Mouse (Mus musculus): ENCODE measurements around the gene Hoxd4. TPM values are rescaled to one million over a fixed set of nuclear protein-coding genes. Genes with fewer than 3 reads are reported as not detected.

The Hoxd4 gene
- total RNA-seq, 1 experiment: 0.94 TPM

DNA sequence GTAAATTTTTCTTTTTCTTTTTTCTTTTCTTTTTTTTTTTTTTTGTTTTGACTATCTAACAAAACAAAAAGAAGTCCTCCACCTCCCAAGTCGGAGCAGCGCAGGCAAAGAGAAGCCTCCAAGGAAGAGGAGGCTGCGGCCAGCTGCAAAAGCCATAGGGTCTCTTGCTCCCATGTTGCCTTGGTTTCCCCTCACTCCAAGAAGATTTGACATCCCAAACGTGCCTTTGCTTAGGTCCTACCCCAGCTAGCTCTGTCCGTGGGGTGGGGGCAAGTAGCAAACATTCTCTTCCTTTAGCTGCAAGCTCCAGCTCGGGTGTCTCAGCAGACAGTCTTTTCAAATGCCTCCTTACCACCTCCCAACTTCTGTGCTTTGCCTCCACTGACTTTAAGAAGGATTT is 22.0 kb downstream of the Hoxd4 start:
- in situ Hi-C loops (cut with MboI; ENCODE audit: low sequenced_read_pairs in 2 of 2, unreplicated experiment in 2 of 2): no loop called here
- no peak for DNase-seq (ENCODE audit: low read depth, low spot score)
- no peaks in the 10 kb centered on the region for H3K36me3 ChIP-seq (ENCODE audit: control insufficient read depth, insufficient read depth, low read length, poor library complexity, severe bottlenecking)
- no peaks in the 10 kb centered on the region for H3K9me3 ChIP-seq (ENCODE audit: control insufficient read depth, insufficient read depth, low read depth, low read length)
- no peak overlapping the region for H3K9ac ChIP-seq (ENCODE audit: insufficient read depth, low read depth, low read length, poor library complexity, severe bottlenecking)
- no peak overlapping the region for H3K4me3 ChIP-seq (ENCODE audit: insufficient read depth in 1 of 2, low read depth in 1 of 2, low read length in 2 of 2, poor library complexity in 1 of 2, severe bottlenecking in 1 of 2)
- H3K4me1 ChIP-seq (ENCODE audit: control insufficient read depth in 2 of 2, insufficient read depth in 2 of 2, low read length in 2 of 2, poor library complexity in 1 of 2): peaks cover 0 to 2% of the 10 kb centered on the region in 2 experiments; a peak in 1 of 4 replicates
- TF ChIP-seq HCFC1 (IDR thresholded peaks at IDR 0.05; ENCODE audit: borderline replicate concordance, insufficient read depth, low read length): no peak
- TF ChIP-seq MAFK (IDR thresholded peaks at IDR 0.05; ENCODE audit: insufficient read depth, low read depth, low read length): no peak
- no peak for TF ChIP-seq ZC3H11A (IDR thresholded peaks at IDR 0.05; ENCODE audit: borderline replicate concordance, low read depth, low read length)
- no peak for TF ChIP-seq CHD2 (IDR thresholded peaks at IDR 0.05; ENCODE audit: low read depth, low read length)
- no peak for TF ChIP-seq ZNF384 (IDR thresholded peaks at IDR 0.05; ENCODE audit: low read depth, low read length)
- H3K27ac ChIP-seq (ENCODE audit: insufficient read depth, low read depth, low read length, poor library complexity, severe bottlenecking): no peak overlapping the region

- in situ Hi-C loops (cut with MboI; ENCODE audit: low sequenced_read_pairs in 2 of 2, unreplicated experiment in 2 of 2): no loop called here
Observed at GRCm38 (mm10) chr2:74734451-74734850, 22.7 kb downstream of the Hoxd4 start.

GRCm38 (mm10) chr2:74734996-74735811 is 23.5 kb downstream of the Hoxd4 start:
- Histone ChIP-seq H3K4me1 (ENCODE audit: control insufficient read depth in 2 of 2, insufficient read depth in 2 of 2, low read length in 2 of 2, poor library complexity in 1 of 2) (peaks cover 0 to 2% of the 10 kb centered on the region in 2 experiments; a peak in 1 of 4 replicates), H3K4me3 (ENCODE audit: insufficient read depth in 1 of 2, low read depth in 1 of 2, low read length in 2 of 2, poor library complexity in 1 of 2, severe bottlenecking in 1 of 2) (no peak overlapping the region), H3K27ac (ENCODE audit: insufficient read depth, low read depth, low read length, poor library complexity, severe bottlenecking) (no peak overlapping the region), H3K9ac (ENCODE audit: insufficient read depth, low read depth, low read length, poor library complexity, severe bottlenecking) (no peak overlapping the region), H3K36me3 (ENCODE audit: control insufficient read depth, insufficient read depth, low read length, poor library complexity, severe bottlenecking) (no peaks in the 10 kb centered on the region), H3K9me3 (ENCODE audit: control insufficient read depth, insufficient read depth, low read depth, low read length) (no peaks in the 10 kb centered on the region)
- DNase-seq (ENCODE audit: low read depth, low spot score): no peak
- in situ Hi-C loops (cut with MboI; ENCODE audit: low sequenced_read_pairs in 2 of 2, unreplicated experiment in 2 of 2): loop anchor here in 1 of 2 experiments (5.0 kb wide), 1 partner anchor 43 kb away; the partner anchor contains the start of gene Hoxd10
- TF ChIP-seq HCFC1 (IDR thresholded peaks at IDR 0.05; ENCODE audit: borderline replicate concordance, insufficient read depth, low read length) (no peak), MAFK (IDR thresholded peaks at IDR 0.05; ENCODE audit: insufficient read depth, low read depth, low read length) (no peak), ZC3H11A (IDR thresholded peaks at IDR 0.05; ENCODE audit: borderline replicate concordance, low read depth, low read length) (no peak), ZNF384 (IDR thresholded peaks at IDR 0.05; ENCODE audit: low read depth, low read length) (no peak), CHD2 (IDR thresholded peaks at IDR 0.05; ENCODE audit: low read depth, low read length) (no peak)

More at GRCm38 (mm10) chr2:74734451-74734850, 22.7 kb downstream of the Hoxd4 start:
- H3K9me3 ChIP-seq (ENCODE audit: control insufficient read depth, insufficient read depth, low read depth, low read length): no peaks in the 10 kb centered on the region
- peaks cover 0 to 2% of the 10 kb centered on the region in 2 experiments; a peak in 1 of 4 replicates for H3K4me1 ChIP-seq (ENCODE audit: control insufficient read depth in 2 of 2, insufficient read depth in 2 of 2, low read length in 2 of 2, poor library complexity in 1 of 2)
- no peak overlapping the region for H3K27ac ChIP-seq (ENCODE audit: insufficient read depth, low read depth, low read length, poor library complexity, severe bottlenecking)
- TF ChIP-seq MAFK (IDR thresholded peaks at IDR 0.05; ENCODE audit: insufficient read depth, low read depth, low read length) (no peak), ZC3H11A (IDR thresholded peaks at IDR 0.05; ENCODE audit: borderline replicate concordance, low read depth, low read length) (no peak), CHD2 (IDR thresholded peaks at IDR 0.05; ENCODE audit: low read depth, low read length) (no peak), HCFC1 (IDR thresholded peaks at IDR 0.05; ENCODE audit: borderline replicate concordance, insufficient read depth, low read length) (no peak), ZNF384 (IDR thresholded peaks at IDR 0.05; ENCODE audit: low read depth, low read length) (no peak)
- H3K4me3 ChIP-seq (ENCODE audit: insufficient read depth in 1 of 2, low read depth in 1 of 2, low read length in 2 of 2, poor library complexity in 1 of 2, severe bottlenecking in 1 of 2): no peak overlapping the region
- H3K36me3 ChIP-seq (ENCODE audit: control insufficient read depth, insufficient read depth, low read length, poor library complexity, severe bottlenecking): no peaks in the 10 kb centered on the region
- DNase-seq (ENCODE audit: low read depth, low spot score): no peak
- no peak overlapping the region for H3K9ac ChIP-seq (ENCODE audit: insufficient read depth, low read depth, low read length, poor library complexity, severe bottlenecking)

DNA sequence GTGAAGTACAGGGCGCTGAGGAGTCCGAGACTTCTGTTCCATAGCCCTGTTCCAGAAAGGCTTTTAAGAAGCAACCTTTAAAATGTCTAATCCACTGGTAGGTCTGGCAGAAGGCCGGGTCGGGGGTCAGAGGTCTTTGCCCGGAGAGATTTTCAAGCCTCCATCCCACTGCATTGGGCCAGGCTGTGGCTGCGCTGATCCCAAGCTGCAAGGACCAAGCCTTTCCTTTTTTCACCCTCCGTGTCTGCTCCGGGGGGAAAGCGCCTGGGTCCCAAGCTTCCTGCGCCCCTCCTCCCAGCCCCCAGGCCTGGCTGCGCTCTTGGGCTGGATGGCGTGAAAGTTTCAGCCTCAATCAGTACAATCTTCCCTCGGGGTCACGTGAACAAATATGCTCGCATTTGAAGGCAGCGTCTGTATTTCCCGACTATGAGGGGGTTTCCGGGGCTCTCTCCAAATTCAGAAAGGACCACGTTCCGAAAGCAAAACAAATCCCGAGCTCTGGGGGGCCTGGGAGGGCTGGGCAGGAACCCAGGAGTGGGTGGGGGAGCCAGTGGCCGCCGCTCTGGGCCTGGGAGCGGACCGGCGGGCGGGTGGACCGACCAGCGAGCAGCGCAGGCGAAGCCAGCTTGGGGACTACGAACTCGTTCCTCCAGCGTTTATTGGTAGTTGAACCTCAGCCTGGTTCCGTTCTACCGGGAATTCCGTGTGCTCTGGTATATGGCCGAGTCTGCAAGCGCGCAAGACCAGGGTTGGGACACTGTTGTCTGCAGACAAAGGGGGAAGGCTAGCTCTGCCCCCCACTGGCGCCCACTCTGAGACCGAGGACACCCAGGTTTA is 24.3 kb downstream of the Hoxd4 start:
- no peaks in the 10 kb centered on the region for H3K36me3 ChIP-seq (ENCODE audit: control insufficient read depth, insufficient read depth, low read length, poor library complexity, severe bottlenecking)
- in situ Hi-C loops (cut with MboI; ENCODE audit: low sequenced_read_pairs in 2 of 2, unreplicated experiment in 2 of 2): loop anchor here in 1 of 2 experiments (5.0 kb wide), 1 partner anchor 44 kb away; the partner anchor contains the start of gene Hoxd10
- peak overlapping the region in 1 of 2 experiments; percentile 3; a peak in 1 of 4 replicates for H3K4me3 ChIP-seq (ENCODE audit: insufficient read depth in 1 of 2, low read depth in 1 of 2, low read length in 2 of 2, poor library complexity in 1 of 2, severe bottlenecking in 1 of 2)
- H3K9me3 ChIP-seq (ENCODE audit: control insufficient read depth, insufficient read depth, low read depth, low read length): no peaks in the 10 kb centered on the region
- H3K9ac ChIP-seq (ENCODE audit: insufficient read depth, low read depth, low read length, poor library complexity, severe bottlenecking): no peak overlapping the region
- no peak for DNase-seq (ENCODE audit: low read depth, low spot score)
- H3K27ac ChIP-seq (ENCODE audit: insufficient read depth, low read depth, low read length, poor library complexity, severe bottlenecking): no peak overlapping the region
- peaks cover 0 to 2% of the 10 kb centered on the region in 2 experiments; a peak in 1 of 4 replicates for H3K4me1 ChIP-seq (ENCODE audit: control insufficient read depth in 2 of 2, insufficient read depth in 2 of 2, low read length in 2 of 2, poor library complexity in 1 of 2)
- no peak for TF ChIP-seq ZNF384 (IDR thresholded peaks at IDR 0.05; ENCODE audit: low read depth, low read length)
- no peak for TF ChIP-seq CHD2 (IDR thresholded peaks at IDR 0.05; ENCODE audit: low read depth, low read length)
- TF ChIP-seq HCFC1 (IDR thresholded peaks at IDR 0.05; ENCODE audit: borderline replicate concordance, insufficient read depth, low read length): no peak
